Mouse (Mus musculus) hindbrain, postnatal 0 days (tissue): ENCODE measurements around the gene Sptb. TPM values are rescaled to one million over a fixed set of nuclear protein-coding genes. Genes with fewer than 3 reads are reported as not detected.

Experiments used
- ATAC-seq: fragments of 200-750 bp; cut with Nextera tagmentation; 2 replicates; pipeline ENCODE4 v1.8.0; 2017; ENCODE audit warnings: mild to moderate bottlenecking, moderate TSS enrichment, moderate library complexity
- DNase-seq: peaks from one replicate; pipeline ENCODE4 v3.0.0-alpha.2; 2015; ENCODE audit warnings: low spot score
- H3K27ac ChIP-seq: fragments of 300-500 bp; sonication (generic); 2 replicates; pipeline ENCODE4 v1.5.1; 2014; ENCODE audit warnings: mild to moderate bottlenecking
- H3K27me3 ChIP-seq: fragments of 300-500 bp; sonication (generic); 2 replicates; pipeline ENCODE4 v1.6.1; 2014; ENCODE audit warnings: low read length, mixed read lengths; ENCODE audit not compliant: insufficient read depth
- H3K36me3 ChIP-seq: fragments of 300-500 bp; sonication (generic); 2 replicates; pipeline ENCODE4 v1.6.1; 2014; ENCODE audit warnings: low read length, mixed read lengths; ENCODE audit not compliant: insufficient read depth
- H3K4me1 ChIP-seq: fragments of 300-500 bp; sonication (generic); 2 replicates; pipeline ENCODE4 v1.6.1; 2014; ENCODE audit warnings: antibody characterized with exemption, low read length, mixed read lengths; ENCODE audit not compliant: insufficient read depth
- H3K4me2 ChIP-seq: fragments of 300-500 bp; sonication (generic); 2 replicates; pipeline ENCODE4 v1.6.1; 2014; ENCODE audit warnings: low read depth, mild to moderate bottlenecking, low read length, moderate library complexity, mixed read lengths
- H3K4me3 ChIP-seq: fragments of 300-500 bp; sonication (generic); 2 replicates; pipeline ENCODE4 v1.5.1; 2014; ENCODE audit warnings: low read length
- H3K9ac ChIP-seq: fragments of 300-500 bp; sonication (generic); replicated peaks from 2 replicates; pipeline ENCODE4 v1.6.1; 2014; ENCODE audit warnings: mild to moderate bottlenecking, low read length, moderate library complexity, mixed read lengths
- H3K9me3 ChIP-seq: fragments of 300-500 bp; sonication (generic); 2 replicates; pipeline ENCODE4 v1.6.1; 2016; ENCODE audit warnings: low read length, mixed read lengths
- CTCF ChIP-seq: IDR thresholded peaks from 2 replicates; pipeline ENCODE4 v1.5.1; 2016; ENCODE audit warnings: antibody characterized with exemption, control low read depth, low read depth
- WGBS: fragments of 180-500 bp; shearing (Covaris S2); extraction: QIAGEN DNeasy Blood & Tissue Kit; methylation state at CpG from one replicate; pipeline ENCODE4 v1.1.7; 2014; 5-methylcytosine and 5-hydroxymethylcytosine counted together
- polyA plus RNA-seq: library from polyadenylated mRNA; unstranded; fragments of >200 nt; fragmentation: Nextera tagmentation; extraction: Ambion mirVana; gene quantifications from 2 replicates; pipeline ENCODE4 v1.2.1, GENCODE M21; 2015
- total RNA-seq: library from RNA; depleted of rRNA; stranded (reverse); fragments of >200 nt; gene quantifications from 2 replicates; pipeline ENCODE4 v1.2.3, GENCODE M21; 2014

The Sptb gene
- total and polyA plus RNA-seq, 2 experiments from 2014 or later = 5.8 to 45.4 TPM

DNA sequence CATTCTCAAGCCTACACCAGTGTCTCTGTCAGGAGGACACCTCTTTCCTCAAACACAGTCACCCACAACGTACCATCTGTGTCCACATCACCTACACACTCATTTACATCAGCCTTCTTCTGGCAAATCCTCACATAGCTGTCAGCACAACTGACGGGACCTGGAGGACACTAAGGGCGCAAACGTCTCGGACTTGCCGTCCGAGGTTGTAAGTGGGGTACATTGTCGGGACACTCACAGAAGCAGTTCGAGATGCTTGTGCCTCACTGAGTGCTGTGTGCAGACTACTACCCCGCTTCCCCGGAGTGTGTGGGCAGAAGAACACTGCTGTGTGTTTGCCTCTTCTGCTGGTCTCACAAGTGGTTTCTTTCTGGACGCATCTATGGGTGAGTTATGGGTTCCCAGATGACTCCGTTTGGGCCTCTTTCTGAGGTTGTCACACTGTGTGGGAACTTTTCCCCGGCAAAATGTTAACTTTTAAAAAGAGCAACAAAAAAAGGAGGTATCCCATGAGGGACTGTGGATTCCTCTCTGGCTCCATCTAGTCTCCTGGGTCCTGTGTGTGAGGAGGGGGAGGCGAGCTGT is 164.5 kb downstream of the Sptb start:
- TF ChIP-seq CTCF = no peak
- WGBS = 64% methylated on average over 15 of the region's 15 CpGs
- no peaks in the 10 kb centered on the region for H3K27me3 ChIP-seq
- ATAC-seq (no peak), DNase-seq (no peak)
- H3K4me1 ChIP-seq = peaks cover 13% of the 10 kb centered on the region
- H3K9me3 ChIP-seq = no peaks in the 10 kb centered on the region
- H3K36me3 ChIP-seq = no peaks in the 10 kb centered on the region
- H3K4me3 ChIP-seq = no peak overlapping the region
- no peak overlapping the region for H3K27ac ChIP-seq
- H3K4me2 ChIP-seq = peak overlapping the region; percentile 53; the same call in 1 of the 2 replicates
- H3K9ac ChIP-seq = no peak overlapping the region; the same call in 1 of the 2 replicates

DNA sequence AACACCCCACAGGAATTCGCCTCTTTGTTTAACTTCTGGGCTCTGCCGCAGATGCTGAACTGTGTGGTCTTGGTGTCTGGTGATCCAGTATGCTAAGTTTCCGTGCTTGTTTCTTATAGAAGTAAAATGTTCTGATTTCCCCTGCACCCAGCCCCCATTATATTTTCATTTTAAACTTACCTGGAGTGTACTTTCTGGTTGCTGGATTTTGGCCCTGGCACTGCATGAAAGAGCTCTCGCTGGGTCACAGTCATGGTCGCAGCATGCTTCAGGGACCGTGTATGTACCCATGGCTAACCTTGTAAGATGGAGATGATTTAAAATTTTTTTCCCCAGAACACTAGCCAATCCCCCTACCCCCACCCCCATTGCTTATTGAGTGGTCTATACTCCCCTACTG is 168.5 kb downstream of the Sptb start:
- Histone ChIP-seq H3K9me3 (no peaks in the 10 kb centered on the region), H3K27me3 (no peaks in the 10 kb centered on the region), H3K4me3 (no peak overlapping the region), H3K4me1 (peaks cover 4% of the 10 kb centered on the region; the same call in 1 of the 2 replicates), H3K27ac (no peak overlapping the region), H3K4me2 (no peak overlapping the region), H3K9ac (no peak overlapping the region), H3K36me3 (no peaks in the 10 kb centered on the region)
- TF ChIP-seq CTCF = no peak
- ATAC-seq (no peak), DNase-seq (no peak)
- WGBS = 58% methylated on average over 6 of the region's 6 CpGs

DNA sequence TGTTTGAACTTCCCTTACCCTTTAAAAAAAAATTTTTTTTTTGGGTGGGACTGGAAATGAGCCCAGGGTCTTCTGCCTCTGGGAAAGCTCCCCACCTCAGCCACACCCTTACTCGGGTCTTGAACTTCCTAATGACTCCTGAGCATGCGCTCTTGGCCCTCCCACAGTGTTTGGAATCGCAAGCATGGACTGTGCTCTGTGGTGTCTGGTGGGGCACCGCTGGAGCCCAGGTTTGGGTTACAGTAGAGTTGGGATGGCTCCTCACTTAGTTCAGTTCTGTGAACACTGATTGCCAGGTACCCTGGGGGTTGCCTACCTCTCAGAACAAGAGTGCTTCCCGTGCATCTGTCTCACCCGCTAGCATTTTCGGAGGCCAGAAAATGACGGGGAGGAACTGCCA is 168.9 kb downstream of the Sptb start:
- Histone ChIP-seq H3K4me1 (0 out of 2 replicates have a peak, but pooled peaks cover under 1% of the 10 kb centered on the region), H3K36me3 (no peaks in the 10 kb centered on the region), H3K4me2 (no peak overlapping the region), H3K4me3 (no peak overlapping the region), H3K9me3 (no peaks in the 10 kb centered on the region), H3K27me3 (no peaks in the 10 kb centered on the region), H3K9ac (no peak overlapping the region), H3K27ac (no peak overlapping the region)
- DNase-seq (no peak), ATAC-seq (no peak)
- WGBS = 37% methylated on average over 8 of the region's 8 CpGs
- TF ChIP-seq CTCF = no peak

DNA sequence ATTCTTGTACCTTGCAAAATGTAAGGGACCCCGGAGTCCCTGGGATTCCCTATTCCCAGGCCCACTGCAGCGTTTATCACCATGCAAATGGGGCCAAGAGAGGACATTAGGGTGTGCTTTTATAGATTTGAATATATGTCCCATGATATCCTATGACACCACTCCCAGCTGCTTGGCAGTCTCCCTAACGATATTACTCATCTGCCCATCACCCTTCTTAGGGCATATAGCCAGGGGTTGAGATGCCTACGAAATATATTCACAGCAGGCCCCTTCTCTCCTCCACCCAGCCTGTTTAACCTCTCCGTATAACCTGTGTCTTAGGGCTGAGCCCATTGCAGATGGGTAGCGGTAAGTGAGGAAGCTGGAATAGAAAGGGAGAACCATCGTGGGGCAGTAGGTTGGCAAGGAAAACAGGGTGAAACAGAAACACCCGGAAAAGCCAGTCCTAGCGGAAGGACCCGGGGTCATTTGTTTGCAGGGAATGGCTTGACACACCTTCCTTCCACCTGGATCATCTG is 169.6 kb downstream of the Sptb start:
- H3K4me1 ChIP-seq = no peaks in the 10 kb centered on the region

DNA sequence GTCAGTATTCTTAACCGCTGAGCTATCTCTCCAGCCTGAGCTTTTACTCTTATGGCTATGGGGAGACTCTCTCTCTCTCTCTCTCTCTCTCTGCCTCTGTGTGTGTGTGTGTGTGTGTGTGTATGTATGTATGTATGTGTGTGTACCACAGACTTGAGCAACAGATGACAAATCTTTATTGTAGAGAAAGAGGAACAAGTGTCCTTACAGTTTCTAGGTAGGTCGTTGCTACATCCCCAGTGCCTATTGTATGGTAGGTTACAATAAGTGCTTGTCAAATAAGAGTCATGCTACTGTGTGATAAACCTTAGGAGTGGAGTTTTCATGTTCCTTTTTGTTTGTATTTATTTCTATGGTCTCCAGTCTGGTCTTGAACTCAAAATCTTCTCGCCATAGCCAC is 170.2 kb downstream of the Sptb start:
- DNase-seq (no peak), ATAC-seq (no peak)
- Histone ChIP-seq H3K9ac (no peak overlapping the region), H3K4me3 (no peak overlapping the region), H3K4me1 (no peaks in the 10 kb centered on the region), H3K27me3 (peaks cover 6% of the 10 kb centered on the region; the same call in 1 of the 2 replicates), H3K36me3 (no peaks in the 10 kb centered on the region), H3K9me3 (no peaks in the 10 kb centered on the region), H3K27ac (no peak overlapping the region), H3K4me2 (no peak overlapping the region)
- 87% methylated on average over 3 of the region's 3 CpGs for WGBS
- TF ChIP-seq CTCF = no peak

More for the DNA sequence above, 169.6 kb downstream of the Sptb start:
- Histone ChIP-seq H3K36me3 (no peaks in the 10 kb centered on the region), H3K9ac (no peak overlapping the region), H3K9me3 (no peaks in the 10 kb centered on the region), H3K27me3 (0 out of 2 replicates have a peak, but pooled peaks cover 1% of the 10 kb centered on the region), H3K27ac (no peak overlapping the region), H3K4me2 (no peak overlapping the region), H3K4me3 (no peak overlapping the region)
- 76% methylated on average over 10 of the region's 10 CpGs for WGBS
- ATAC-seq (no peak), DNase-seq (no peak)
- TF ChIP-seq CTCF = no peak

DNA sequence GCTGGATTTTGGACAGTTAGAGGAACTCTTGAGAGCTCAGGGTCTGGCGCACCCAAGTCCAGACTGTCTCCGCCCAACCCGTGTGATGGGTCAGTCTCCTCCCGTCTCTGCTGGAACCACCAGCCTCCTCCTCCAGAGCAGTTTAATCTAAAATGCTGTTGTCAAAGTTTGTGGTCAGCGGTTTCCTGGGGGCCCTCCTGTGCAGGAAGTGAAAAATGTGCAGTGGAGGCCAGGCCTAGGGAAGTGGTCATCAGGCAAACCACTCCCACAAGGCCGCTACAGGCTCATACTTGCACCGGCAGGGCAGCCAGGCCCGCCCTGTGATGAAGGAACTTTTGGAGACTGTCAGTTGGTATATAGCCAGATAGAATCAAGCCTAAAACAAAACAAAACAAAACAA is 172.9 kb downstream of the Sptb start:
- WGBS = 87% methylated on average over 8 of the region's 8 CpGs

DNA sequence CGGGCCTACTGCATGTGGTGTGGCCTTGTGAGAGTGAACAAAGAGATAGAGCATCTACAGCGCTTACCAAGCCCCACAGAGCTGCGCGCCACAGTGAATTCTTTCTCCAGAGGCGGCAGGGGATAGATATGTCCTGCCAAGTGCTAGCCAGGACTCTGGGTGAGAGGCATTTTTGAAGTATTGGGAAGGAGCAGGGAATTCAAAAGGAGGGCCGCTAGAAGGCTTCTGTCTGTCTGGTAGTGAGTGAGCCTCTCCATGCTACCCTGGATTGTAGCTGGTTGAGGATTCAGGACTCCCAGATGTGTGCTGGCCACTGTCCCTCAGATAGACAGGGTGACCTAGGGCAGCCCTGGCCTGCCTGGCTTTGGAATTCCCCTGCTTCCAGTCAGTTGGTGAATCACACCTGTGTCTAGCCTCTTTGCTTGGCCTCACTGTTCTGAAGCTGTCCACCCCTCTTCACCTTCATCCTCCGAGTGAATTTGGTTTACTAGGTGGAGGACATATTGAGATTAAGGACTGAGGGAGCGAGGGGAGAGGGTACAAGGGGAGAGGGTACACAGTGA is 173.7 kb downstream of the Sptb start:
- no peak overlapping the region for H3K4me2 ChIP-seq
- H3K4me3 ChIP-seq = no peak overlapping the region
- DNase-seq (no peak), ATAC-seq (no peak)
- H3K4me1 ChIP-seq = peaks cover 10% of the 10 kb centered on the region
- H3K9ac ChIP-seq = no peak overlapping the region
- peaks cover 20% of the 10 kb centered on the region for H3K27me3 ChIP-seq
- WGBS = 78% methylated on average over 8 of the region's 8 CpGs
- H3K36me3 ChIP-seq = no peaks in the 10 kb centered on the region
- no peak overlapping the region for H3K27ac ChIP-seq
- TF ChIP-seq CTCF = no peak
- no peaks in the 10 kb centered on the region for H3K9me3 ChIP-seq

More for the DNA sequence above, 172.9 kb downstream of the Sptb start:
- H3K27ac ChIP-seq = no peak overlapping the region
- H3K9ac ChIP-seq = no peak overlapping the region
- no peak overlapping the region for H3K4me3 ChIP-seq
- TF ChIP-seq CTCF = no peak
- H3K4me1 ChIP-seq = peaks cover 10% of the 10 kb centered on the region
- DNase-seq (no peak), ATAC-seq (no peak)
- H3K9me3 ChIP-seq = no peaks in the 10 kb centered on the region
- H3K4me2 ChIP-seq = no peak overlapping the region
- H3K27me3 ChIP-seq = peaks cover 12% of the 10 kb centered on the region
- H3K36me3 ChIP-seq = no peaks in the 10 kb centered on the region
